Mouse (Mus musculus) limb, embryonic 10.5 days (tissue): ENCODE measurements around the gene Sox5. TPM values are rescaled to one million over a fixed set of nuclear protein-coding genes. Genes with fewer than 3 reads are reported as not detected.

Source experiments
- DNase-seq: peaks from one replicate; pipeline ENCODE4 v3.0.0-alpha.2; 2017; ENCODE audit warnings: low spot score
- H3K27ac ChIP-seq: fragments of 300-500 bp; sonication (generic); 2 replicates; pipeline ENCODE4 v1.5.1; 2016; ENCODE audit warnings: mild to moderate bottlenecking
- H3K27me3 ChIP-seq: fragments of 300-500 bp; sonication (generic); 2 replicates; pipeline ENCODE4 v1.6.1; 2016; ENCODE audit warnings: low read depth, mild to moderate bottlenecking; ENCODE audit not compliant: poor library complexity, severe bottlenecking
- H3K36me3 ChIP-seq: fragments of 300-500 bp; sonication (generic); 2 replicates; pipeline ENCODE4 v1.6.1; 2016; ENCODE audit warnings: mild to moderate bottlenecking, moderate library complexity
- H3K4me1 ChIP-seq: fragments of 300-500 bp; sonication (generic); 2 replicates; pipeline ENCODE4 v1.6.1; 2016
- H3K4me3 ChIP-seq: fragments of 300-500 bp; sonication (generic); 2 replicates; pipeline ENCODE4 v1.5.1; 2016; ENCODE audit warnings: mild to moderate bottlenecking, moderate library complexity
- H3K9me3 ChIP-seq: fragments of 300-500 bp; sonication (generic); replicated peaks from 2 replicates; pipeline ENCODE4 v1.6.1; 2016; ENCODE audit warnings: mild to moderate bottlenecking
- WGBS: fragments of 180-500 bp; shearing (Covaris S2); methylation state at CpG from one replicate; pipeline ENCODE4 v1.1.7; 2016; 5-methylcytosine and 5-hydroxymethylcytosine counted together
- polyA plus RNA-seq: library from polyadenylated mRNA; unstranded; fragments of >200 nt; fragmentation: Nextera tagmentation; extraction: Ambion mirVana; gene quantifications from 2 replicates; pipeline ENCODE4 v1.2.1, GENCODE M21; 2016

Gene Sox5
- polyA plus RNA-seq, 1 experiment from 2014 or later: 60.8 TPM

DNA sequence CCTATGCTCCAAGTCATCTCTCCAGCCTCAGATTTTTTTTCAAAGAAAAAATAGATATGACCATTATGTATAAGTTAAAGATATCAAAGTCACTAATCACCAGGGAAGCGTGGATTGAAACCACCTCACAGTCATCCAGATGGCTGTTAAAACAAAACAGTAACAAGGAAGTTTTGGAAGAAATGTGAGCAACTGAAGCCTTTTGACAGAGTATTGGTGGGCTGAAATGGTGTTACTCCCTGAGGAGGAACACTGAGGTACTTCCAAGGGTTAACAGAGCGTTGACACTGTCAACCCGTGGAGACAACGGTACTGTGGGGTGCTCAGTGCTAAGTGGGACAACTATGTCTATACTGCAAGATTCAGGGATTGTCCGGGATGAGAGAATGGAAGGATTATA lies 44.0 kb downstream of the Sox5 start:
- WGBS: 93% methylated on average over 5 of the region's 5 CpGs
- Histone ChIP-seq H3K27ac (no peak overlapping the region), H3K9me3 (no peaks in the 10 kb centered on the region), H3K4me3 (no peak overlapping the region), H3K36me3 (no peaks in the 10 kb centered on the region), H3K27me3 (no peaks in the 10 kb centered on the region), H3K4me1 (peaks cover 14% of the 10 kb centered on the region)
- DNase-seq: no peak

DNA sequence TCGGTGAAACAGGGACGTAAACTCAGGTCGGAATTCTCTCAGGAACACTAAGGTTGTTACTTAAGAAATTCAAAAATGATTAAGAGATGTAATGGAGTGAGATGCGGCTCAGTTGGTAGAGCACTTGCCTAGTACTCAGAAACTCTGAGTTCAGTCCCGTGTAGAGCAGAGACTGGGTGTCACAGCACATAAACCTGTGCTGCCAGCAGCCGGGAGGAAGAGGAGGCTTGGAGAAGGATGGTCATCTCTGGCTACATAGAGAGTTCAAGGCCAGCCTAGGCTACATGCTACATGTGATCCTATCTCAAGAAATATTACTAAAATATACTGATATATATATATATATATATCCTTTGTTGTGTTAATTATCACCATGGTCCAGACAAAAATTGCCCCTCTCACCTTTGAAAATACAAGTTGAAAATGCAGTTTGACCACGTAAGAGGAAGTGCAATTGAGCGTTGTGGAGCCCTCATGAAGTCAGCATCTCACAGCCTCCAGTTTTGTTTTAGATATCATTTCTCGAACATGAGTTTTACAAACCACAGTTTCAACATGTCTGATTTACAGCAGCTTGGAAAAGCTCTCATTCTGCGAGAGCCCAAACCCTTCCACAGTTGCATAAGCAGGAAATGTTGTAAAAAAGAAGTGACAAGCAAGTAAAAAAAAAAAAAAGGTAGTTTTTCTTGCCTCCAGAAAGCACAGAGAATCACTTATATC lies 50.4 kb downstream of the Sox5 start:
- peaks cover 3% of the 10 kb centered on the region; the same call in 1 of the 2 replicates for H3K36me3 ChIP-seq
- no peak overlapping the region for H3K27ac ChIP-seq
- no peak for DNase-seq
- no peaks in the 10 kb centered on the region for H3K9me3 ChIP-seq
- 93% methylated on average over 10 of the region's 10 CpGs for WGBS
- no peaks in the 10 kb centered on the region for H3K27me3 ChIP-seq
- no peak overlapping the region for H3K4me3 ChIP-seq
- H3K4me1 ChIP-seq: peaks cover 5% of the 10 kb centered on the region

GRCm38 (mm10) chr6:144723530-144724144 lies 58.1 kb downstream of the Sox5 start:
- 31% methylated on average over 12 of the region's 12 CpGs for WGBS
- Histone ChIP-seq H3K4me1 (peaks cover 34% of the 10 kb centered on the region), H3K36me3 (peaks cover 10% of the 10 kb centered on the region; the same call in 1 of the 2 replicates), H3K27ac (peak overlapping the region; percentile 53; the same call in 1 of the 2 replicates), H3K4me3 (no peak overlapping the region), H3K27me3 (no peaks in the 10 kb centered on the region), H3K9me3 (no peaks in the 10 kb centered on the region)
- DNase-seq: peak; percentile 64

DNA sequence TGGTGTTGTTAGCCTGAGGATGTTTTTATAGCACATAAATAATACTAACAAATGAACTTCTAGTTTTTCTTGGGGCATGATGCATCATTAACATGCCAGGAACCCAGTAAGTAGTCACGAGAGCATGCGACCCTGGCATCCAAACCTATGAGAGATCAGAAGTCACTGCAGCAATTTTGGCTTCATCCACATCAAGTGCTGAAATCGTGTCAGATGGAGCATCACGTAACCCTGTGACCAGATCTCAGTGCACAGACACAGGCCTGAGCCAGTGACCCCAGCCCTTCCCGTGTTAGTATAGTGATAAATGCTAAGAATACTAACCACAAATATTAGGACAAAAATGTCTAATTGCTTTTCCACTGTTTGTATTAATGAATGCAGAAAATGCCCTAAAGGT lies 58.8 kb downstream of the Sox5 start:
- Histone ChIP-seq H3K27me3 (no peaks in the 10 kb centered on the region), H3K27ac (no peak overlapping the region), H3K4me3 (no peak overlapping the region), H3K36me3 (peaks cover 10% of the 10 kb centered on the region; the same call in 1 of the 2 replicates), H3K4me1 (peaks cover 34% of the 10 kb centered on the region), H3K9me3 (no peaks in the 10 kb centered on the region)
- DNase-seq: no peak
- WGBS: 80% methylated on average over 5 of the region's 5 CpGs

GRCm38 (mm10) chr6:144720846-144721245 lies 60.9 kb downstream of the Sox5 start:
- 96% methylated on average over 13 of the region's 13 CpGs for WGBS
- H3K27me3 ChIP-seq: no peaks in the 10 kb centered on the region
- DNase-seq: no peak

GRCm38 (mm10) chr6:144716376-144716775 lies 65.4 kb downstream of the Sox5 start:
- WGBS: 78% methylated on average over 1 of the region's 1 CpGs
- no peaks in the 10 kb centered on the region for H3K27me3 ChIP-seq
- DNase-seq: no peak

More at GRCm38 (mm10) chr6:144720846-144721245, 60.9 kb downstream of the Sox5 start:
- peaks cover 7% of the 10 kb centered on the region; the same call in 1 of the 2 replicates for H3K36me3 ChIP-seq
- no peaks in the 10 kb centered on the region for H3K9me3 ChIP-seq
- H3K4me3 ChIP-seq: no peak overlapping the region
- peaks cover 32% of the 10 kb centered on the region for H3K4me1 ChIP-seq
- H3K27ac ChIP-seq: no peak overlapping the region

GRCm38 (mm10) chr6:144711841-144712240 lies 69.9 kb downstream of the Sox5 start:
- Histone ChIP-seq H3K4me3 (no peak overlapping the region), H3K27me3 (no peaks in the 10 kb centered on the region), H3K9me3 (no peaks in the 10 kb centered on the region), H3K27ac (no peak overlapping the region), H3K4me1 (peaks cover 10% of the 10 kb centered on the region), H3K36me3 (no peaks in the 10 kb centered on the region)
- WGBS: 55% methylated on average over 9 of the region's 9 CpGs
- no peak for DNase-seq

More at GRCm38 (mm10) chr6:144716376-144716775, 65.4 kb downstream of the Sox5 start:
- Histone ChIP-seq H3K36me3 (peaks cover 7% of the 10 kb centered on the region; the same call in 1 of the 2 replicates), H3K4me1 (peaks cover 10% of the 10 kb centered on the region), H3K9me3 (no peaks in the 10 kb centered on the region), H3K27ac (no peak overlapping the region), H3K4me3 (no peak overlapping the region)

DNA sequence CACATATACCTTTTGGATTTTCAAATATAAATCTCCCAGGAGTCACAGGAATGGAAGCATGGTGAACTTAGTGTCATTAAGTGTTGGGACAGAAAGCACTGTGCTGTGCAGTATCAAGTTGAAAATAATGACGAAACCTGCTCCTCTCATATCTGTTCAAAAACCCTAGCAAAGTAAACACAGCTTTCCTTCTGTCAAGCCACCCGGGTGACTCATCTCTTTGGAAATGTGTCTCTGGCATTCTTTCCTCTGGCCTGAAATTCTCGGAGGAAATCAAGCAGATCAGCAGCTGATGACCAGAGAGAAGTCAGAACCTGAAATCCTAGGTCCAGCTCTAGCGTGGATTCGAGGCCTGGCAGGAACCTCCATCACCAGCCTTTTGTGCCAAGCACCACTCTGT lies 71.0 kb downstream of the Sox5 start:
- Histone ChIP-seq H3K9me3 (no peaks in the 10 kb centered on the region), H3K4me1 (peaks cover 10% of the 10 kb centered on the region), H3K27ac (no peak overlapping the region), H3K27me3 (no peaks in the 10 kb centered on the region), H3K4me3 (no peak overlapping the region), H3K36me3 (no peaks in the 10 kb centered on the region)
- WGBS: 80% methylated on average over 5 of the region's 5 CpGs
- no peak for DNase-seq

DNA sequence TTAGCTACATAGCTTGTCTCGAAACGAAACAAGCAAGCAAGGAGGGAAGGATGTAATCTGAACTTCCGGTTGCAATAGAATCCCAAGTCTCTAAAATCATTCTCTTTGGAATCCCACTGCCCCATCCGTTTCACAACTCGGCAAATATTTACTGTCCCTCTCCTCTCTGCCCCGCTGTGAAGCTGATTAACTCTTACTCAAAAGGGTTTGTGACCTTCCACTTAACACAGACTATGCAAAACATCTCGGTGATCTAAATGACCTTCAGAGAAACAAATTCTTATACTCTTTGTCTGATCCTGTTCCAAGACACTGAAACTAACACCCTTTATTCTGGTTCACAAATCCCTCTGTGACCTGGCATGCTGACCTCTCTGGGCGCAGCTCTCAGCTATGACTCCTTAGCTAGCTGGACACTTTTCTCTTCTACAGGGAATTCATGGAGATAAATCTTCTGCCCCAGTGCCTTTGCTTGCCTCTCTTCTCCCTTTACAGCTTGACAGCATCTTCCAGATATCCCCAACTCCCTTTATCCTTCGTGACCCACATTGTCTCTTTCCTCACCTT lies 72.1 kb downstream of the Sox5 start:
- 80% methylated on average over 9 of the region's 9 CpGs for WGBS
- H3K9me3 ChIP-seq: no peaks in the 10 kb centered on the region
- H3K4me3 ChIP-seq: no peak overlapping the region

GRCm38 (mm10) chr6:144708410-144708809 lies 73.4 kb downstream of the Sox5 start:
- Histone ChIP-seq H3K4me3 (no peak overlapping the region), H3K36me3 (peaks cover 8% of the 10 kb centered on the region; the same call in 1 of the 2 replicates), H3K4me1 (peaks cover 10% of the 10 kb centered on the region), H3K27me3 (no peaks in the 10 kb centered on the region), H3K27ac (no peak overlapping the region), H3K9me3 (no peaks in the 10 kb centered on the region)
- DNase-seq: no peak
- 67% methylated on average over 4 of the region's 4 CpGs for WGBS

More for the DNA sequence above, 72.1 kb downstream of the Sox5 start:
- DNase-seq: no peak
- no peak overlapping the region for H3K27ac ChIP-seq
- no peaks in the 10 kb centered on the region for H3K36me3 ChIP-seq
- H3K27me3 ChIP-seq: no peaks in the 10 kb centered on the region
- H3K4me1 ChIP-seq: peaks cover 10% of the 10 kb centered on the region

- Histone ChIP-seq H3K4me1 (peaks cover 10% of the 10 kb centered on the region), H3K27ac (no peak overlapping the region), H3K4me3 (no peak overlapping the region), H3K9me3 (no peaks in the 10 kb centered on the region), H3K36me3 (peaks cover 8% of the 10 kb centered on the region; the same call in 1 of the 2 replicates), H3K27me3 (no peaks in the 10 kb centered on the region)
- WGBS: 97% methylated on average over 1 of the region's 1 CpGs
- no peak for DNase-seq
Measured at GRCm38 (mm10) chr6:144707976-144708375, 73.8 kb downstream of the Sox5 start.

DNA sequence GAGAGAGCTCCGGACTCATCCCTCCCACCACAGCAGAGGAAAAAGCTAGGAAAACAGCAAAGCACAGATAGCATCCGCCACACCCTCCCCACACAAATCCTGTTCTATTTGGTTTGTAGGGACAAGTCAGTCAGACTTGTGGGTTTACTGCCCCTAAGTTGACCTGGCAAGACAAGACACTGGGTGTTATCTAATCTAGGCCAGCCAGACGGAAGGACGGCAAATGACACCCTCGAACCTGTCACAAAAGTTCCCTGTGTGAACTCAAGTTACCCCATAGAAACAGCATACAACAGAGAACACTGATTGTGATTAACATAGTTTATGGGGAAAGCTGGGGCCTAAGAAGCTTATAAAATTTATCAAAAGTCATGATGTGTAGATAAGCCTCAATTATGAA lies 76.8 kb downstream of the Sox5 start:
- Histone ChIP-seq H3K4me3 (no peak overlapping the region), H3K9me3 (no peaks in the 10 kb centered on the region), H3K36me3 (peaks cover 10% of the 10 kb centered on the region; the same call in 1 of the 2 replicates), H3K27me3 (no peaks in the 10 kb centered on the region), H3K27ac (no peak overlapping the region), H3K4me1 (no peaks in the 10 kb centered on the region)
- WGBS: 89% methylated on average over 5 of the region's 5 CpGs
- DNase-seq: no peak

GRCm38 (mm10) chr6:144695660-144696059 lies 86.1 kb downstream of the Sox5 start:
- no peaks in the 10 kb centered on the region for H3K9me3 ChIP-seq
- H3K4me1 ChIP-seq: peaks cover 16% of the 10 kb centered on the region
- 0 out of 2 replicates have a peak, but pooled peaks cover 1% of the 10 kb centered on the region for H3K36me3 ChIP-seq
- H3K4me3 ChIP-seq: no peak overlapping the region
- DNase-seq: no peak
- H3K27ac ChIP-seq: no peak overlapping the region
- H3K27me3 ChIP-seq: no peaks in the 10 kb centered on the region
- WGBS: 79% methylated on average over 4 of the region's 4 CpGs
